Mouse (Mus musculus) hindbrain, embryonic 11.5 days (tissue): ENCODE measurements at regions not wholly inside any gene's neighbourhood (a gene's known extent, or its start where the extent isn't known, plus 50 kb on each side); places are given as distances from the start of the nearest gene placed in this dataset.

Source experiments
- ATAC-seq: fragments of 200-750 bp; cut with Nextera tagmentation; 2 replicates; pipeline ENCODE4 v1.8.0; 2017; ENCODE audit warnings: mild to moderate bottlenecking, moderate TSS enrichment, moderate library complexity; ENCODE audit not compliant: low FRiP score
- DNase-seq: peaks from one replicate; pipeline ENCODE4 v3.0.0-alpha.2; 2015; ENCODE audit warnings: low spot score
- H3K27ac ChIP-seq: fragments of 300-500 bp; sonication (generic); 2 replicates; pipeline ENCODE4 v1.5.1; 2014; ENCODE audit warnings: mild to moderate bottlenecking, low read depth, low read length
- H3K27me3 ChIP-seq: fragments of 300-500 bp; sonication (generic); 2 replicates; pipeline ENCODE4 v1.6.1; 2014; ENCODE audit warnings: mild to moderate bottlenecking, low read length, moderate library complexity, mixed read lengths; ENCODE audit not compliant: control insufficient read depth, insufficient read depth
- H3K36me3 ChIP-seq: fragments of 300-500 bp; sonication (generic); 2 replicates; pipeline ENCODE4 v1.6.1; 2014; ENCODE audit warnings: mild to moderate bottlenecking, low read length, moderate library complexity, mixed read lengths; ENCODE audit not compliant: control insufficient read depth, insufficient read depth
- H3K4me1 ChIP-seq: fragments of 300-500 bp; sonication (generic); replicated peaks from 2 replicates; pipeline ENCODE4 v1.6.1; 2014; ENCODE audit warnings: low read length, mixed read lengths; ENCODE audit not compliant: control insufficient read depth, insufficient read depth
- H3K4me2 ChIP-seq: fragments of 300-500 bp; sonication (generic); replicated peaks from 2 replicates; pipeline ENCODE4 v1.6.1; 2014; ENCODE audit warnings: mild to moderate bottlenecking, low read depth, low read length
- H3K4me3 ChIP-seq: fragments of 300-500 bp; sonication (generic); 2 replicates; pipeline ENCODE4 v1.5.1; 2014; ENCODE audit warnings: low read depth, low read length
- H3K9ac ChIP-seq: fragments of 300-500 bp; sonication (generic); 2 replicates; pipeline ENCODE4 v1.6.1; 2014; ENCODE audit warnings: low read depth, low read length
- H3K9me3 ChIP-seq: fragments of 300-500 bp; sonication (generic); 2 replicates; pipeline ENCODE4 v1.6.1; 2016; ENCODE audit warnings: low read length; ENCODE audit not compliant: control insufficient read depth
- WGBS: fragments of 180-500 bp; shearing (Covaris S2); extraction: QIAGEN DNeasy Blood & Tissue Kit; methylation state at CpG from one replicate; pipeline ENCODE4 v1.1.7; 2014; 5-methylcytosine and 5-hydroxymethylcytosine counted together

DNA sequence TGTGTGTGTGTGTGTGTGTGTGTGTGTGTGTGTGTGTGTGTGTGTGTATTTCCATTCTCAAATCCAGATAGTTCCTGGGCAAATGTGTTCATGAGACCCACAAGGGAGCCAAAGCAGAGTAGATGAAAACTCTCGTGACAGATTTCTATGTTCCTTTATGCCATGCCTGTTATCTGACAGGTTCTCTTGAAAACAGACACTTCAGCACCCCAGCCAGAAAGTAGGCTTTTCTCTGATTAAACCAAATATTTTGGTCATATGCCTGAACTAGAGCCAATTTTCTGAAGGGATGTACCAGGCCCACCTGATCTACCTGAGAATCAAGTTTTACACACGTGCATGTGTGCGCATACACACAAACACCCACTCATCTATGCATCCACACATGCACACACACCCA lies 95.5 kb downstream of the Psat1 start:
- H3K9me3 ChIP-seq: no peaks in the 10 kb centered on the region
- H3K4me2 ChIP-seq: no peak overlapping the region
- DNase-seq (no peak), ATAC-seq (no peak)
- H3K27me3 ChIP-seq: no peaks in the 10 kb centered on the region
- WGBS: 96% methylated on average over 3 of the region's 3 CpGs
- no peaks in the 10 kb centered on the region for H3K36me3 ChIP-seq
- no peak overlapping the region for H3K9ac ChIP-seq
- no peak overlapping the region for H3K27ac ChIP-seq
- no peaks in the 10 kb centered on the region for H3K4me1 ChIP-seq
- H3K4me3 ChIP-seq: no peak overlapping the region

DNA sequence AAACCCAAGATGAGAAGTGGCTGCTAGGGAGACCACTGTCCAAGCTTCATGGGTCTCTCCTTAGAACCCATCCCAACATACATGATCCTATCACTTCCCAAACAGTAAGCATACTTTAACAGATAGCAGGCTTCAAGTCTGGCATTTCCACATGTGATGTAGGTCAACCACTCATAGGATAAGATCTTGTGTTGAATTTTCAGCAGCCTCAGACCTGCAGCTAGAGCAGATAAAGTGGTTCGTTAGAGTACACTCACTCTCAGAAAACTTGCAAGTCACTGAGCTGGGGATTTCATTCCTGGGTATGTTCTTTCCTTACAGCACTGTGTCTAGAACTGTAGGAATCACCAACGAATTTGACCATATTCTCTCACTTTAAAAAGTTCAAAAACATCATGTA lies 96.4 kb downstream of the Psat1 start:
- no peaks in the 10 kb centered on the region for H3K9me3 ChIP-seq
- H3K27ac ChIP-seq: no peak overlapping the region
- H3K9ac ChIP-seq: no peak overlapping the region
- no peaks in the 10 kb centered on the region for H3K27me3 ChIP-seq
- no peak overlapping the region for H3K4me3 ChIP-seq
- ATAC-seq (no peak), DNase-seq (no peak)
- no peaks in the 10 kb centered on the region for H3K4me1 ChIP-seq
- no peaks in the 10 kb centered on the region for H3K36me3 ChIP-seq
- H3K4me2 ChIP-seq: no peak overlapping the region
- WGBS: 68% methylated on average over 2 of the region's 2 CpGs

DNA sequence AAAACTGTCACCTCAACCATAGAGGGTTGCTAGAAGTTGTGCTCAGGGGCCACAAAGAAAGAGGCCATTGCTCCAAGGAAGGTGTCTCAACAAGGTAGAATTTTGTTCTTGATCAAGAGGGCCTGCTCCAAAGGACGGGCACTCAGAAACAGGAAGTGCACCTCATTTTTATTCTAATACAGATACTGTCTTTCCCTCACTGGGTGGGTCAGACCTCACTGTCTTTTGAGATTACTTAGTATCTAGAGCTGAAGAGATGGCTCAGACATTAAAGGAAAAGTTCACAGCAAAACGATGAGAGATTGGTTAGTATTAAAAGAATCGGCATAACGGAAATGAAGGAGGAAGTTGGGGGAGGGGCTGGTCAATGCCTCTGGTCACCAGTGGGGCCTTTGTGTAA lies 97.9 kb downstream of the Psat1 start:
- ATAC-seq: no peak

DNA sequence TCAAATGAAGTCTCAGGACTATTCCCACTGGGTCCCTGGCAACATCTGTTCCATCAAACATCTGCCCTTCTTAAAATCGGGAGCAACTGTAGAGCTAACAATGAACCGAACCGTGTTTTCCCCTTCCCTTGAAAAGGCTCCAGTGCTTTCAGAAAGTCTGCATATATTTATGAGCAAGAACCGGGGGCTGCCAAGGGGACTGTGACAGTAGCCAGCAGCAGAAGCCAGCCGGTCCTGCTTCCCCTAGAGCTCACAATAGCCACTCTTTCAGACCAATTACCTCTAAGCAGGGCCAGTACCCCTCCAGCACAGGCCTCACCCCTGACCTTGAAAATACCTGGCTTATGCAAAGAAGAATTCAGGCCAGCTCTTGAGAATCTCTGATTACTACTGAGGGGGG lies 108.8 kb downstream of the Psat1 start:
- H3K4me3 ChIP-seq: no peak overlapping the region
- ATAC-seq: no peak
- 27% methylated on average over 5 of the region's 5 CpGs for WGBS

More for the DNA sequence above, 97.9 kb downstream of the Psat1 start:
- H3K4me2 ChIP-seq: no peak overlapping the region
- H3K9me3 ChIP-seq: no peaks in the 10 kb centered on the region
- DNase-seq: no peak
- H3K9ac ChIP-seq: no peak overlapping the region
- H3K4me3 ChIP-seq: no peak overlapping the region
- H3K27ac ChIP-seq: no peak overlapping the region
- no peaks in the 10 kb centered on the region for H3K4me1 ChIP-seq
- WGBS: 94% methylated on average over 4 of the region's 4 CpGs
- no peaks in the 10 kb centered on the region for H3K27me3 ChIP-seq
- H3K36me3 ChIP-seq: no peaks in the 10 kb centered on the region

DNA sequence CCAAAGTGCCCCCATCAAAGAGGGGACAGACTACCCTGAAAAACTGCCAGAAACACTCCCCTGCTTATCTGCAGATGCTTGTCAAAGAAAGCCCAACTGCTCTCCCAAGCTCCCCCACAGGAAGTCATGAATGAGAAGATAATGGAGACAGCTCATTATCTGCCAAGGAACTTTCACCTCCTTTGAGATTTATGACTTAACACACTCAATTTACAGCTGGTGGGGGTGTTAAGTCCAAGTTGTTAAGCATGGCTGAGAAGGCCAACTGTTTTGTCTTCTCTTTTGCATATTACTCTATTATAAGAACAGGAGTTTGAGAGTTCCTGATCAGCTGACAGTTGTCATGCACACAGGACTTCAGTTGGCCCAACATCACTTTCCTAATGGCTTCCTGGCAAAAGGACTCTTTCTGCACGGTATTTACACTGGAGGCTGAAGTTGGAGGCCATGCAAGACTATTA lies 109.4 kb downstream of the Psat1 start:
- Histone ChIP-seq H3K36me3 (no peaks in the 10 kb centered on the region), H3K4me1 (no peaks in the 10 kb centered on the region), H3K9ac (no peak overlapping the region), H3K9me3 (no peaks in the 10 kb centered on the region), H3K27me3 (no peaks in the 10 kb centered on the region), H3K27ac (peak overlapping the region; percentile 61; the same call in 1 of the 2 replicates), H3K4me2 (no peak overlapping the region), H3K4me3 (no peak overlapping the region)
- WGBS: 54% methylated on average over 1 of the region's 1 CpGs
- ATAC-seq (peak; percentile 69), DNase-seq (peak; percentile 40)

More for the DNA sequence above, 108.8 kb downstream of the Psat1 start:
- H3K9me3 ChIP-seq: no peaks in the 10 kb centered on the region
- peak overlapping the region; percentile 5; the same call in 1 of the 2 replicates for H3K27ac ChIP-seq
- H3K4me2 ChIP-seq: no peak overlapping the region
- no peaks in the 10 kb centered on the region for H3K4me1 ChIP-seq
- no peaks in the 10 kb centered on the region for H3K36me3 ChIP-seq
- H3K27me3 ChIP-seq: no peaks in the 10 kb centered on the region
- peak; percentile 28 for DNase-seq
- no peak overlapping the region for H3K9ac ChIP-seq

DNA sequence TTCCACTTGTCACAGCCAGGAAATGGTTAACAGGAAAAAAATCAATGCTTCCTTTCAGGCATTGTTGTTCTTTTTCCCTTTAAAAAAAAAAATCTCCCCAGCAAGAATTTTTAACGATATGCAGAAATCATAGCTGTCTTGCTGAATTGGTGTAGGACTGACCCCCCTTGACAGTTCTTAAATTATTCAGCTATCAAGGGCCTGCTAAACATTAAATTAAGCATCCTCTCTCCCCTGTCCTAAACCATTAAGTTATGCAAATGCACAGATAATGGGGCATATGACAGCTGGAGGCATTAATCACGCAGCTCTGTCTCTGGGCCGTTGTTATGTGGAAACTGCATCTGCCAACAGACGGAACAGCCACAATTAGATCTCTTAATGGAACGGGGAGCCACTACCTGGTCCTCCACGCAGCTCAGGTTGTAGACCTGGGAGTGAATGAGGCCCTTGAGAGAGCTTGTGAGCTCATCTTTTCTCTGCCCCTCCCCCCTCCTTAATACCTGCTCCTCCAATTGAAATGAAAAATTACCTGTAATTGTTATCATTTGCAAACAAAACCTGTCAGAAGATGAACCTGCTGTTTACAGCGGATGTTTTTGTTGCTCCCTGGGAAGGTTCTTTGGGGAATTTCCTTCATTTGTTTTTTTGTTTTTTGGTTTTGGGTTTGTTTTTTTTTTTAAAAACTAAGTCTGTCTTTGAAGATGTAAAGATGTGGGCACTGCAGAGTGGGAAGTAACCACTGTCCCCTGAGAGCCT lies 110.0 kb downstream of the Psat1 start:
- Histone ChIP-seq H3K4me3 (no peak overlapping the region), H3K4me2 (no peak overlapping the region), H3K4me1 (no peaks in the 10 kb centered on the region), H3K27me3 (no peaks in the 10 kb centered on the region), H3K9me3 (no peaks in the 10 kb centered on the region), H3K9ac (no peak overlapping the region), H3K36me3 (no peaks in the 10 kb centered on the region), H3K27ac (peak overlapping the region; percentile 61; the same call in 1 of the 2 replicates)
- DNase-seq (peak; percentile 62), ATAC-seq (peak; percentile 88)
- WGBS: 25% methylated on average over 7 of the region's 7 CpGs

DNA sequence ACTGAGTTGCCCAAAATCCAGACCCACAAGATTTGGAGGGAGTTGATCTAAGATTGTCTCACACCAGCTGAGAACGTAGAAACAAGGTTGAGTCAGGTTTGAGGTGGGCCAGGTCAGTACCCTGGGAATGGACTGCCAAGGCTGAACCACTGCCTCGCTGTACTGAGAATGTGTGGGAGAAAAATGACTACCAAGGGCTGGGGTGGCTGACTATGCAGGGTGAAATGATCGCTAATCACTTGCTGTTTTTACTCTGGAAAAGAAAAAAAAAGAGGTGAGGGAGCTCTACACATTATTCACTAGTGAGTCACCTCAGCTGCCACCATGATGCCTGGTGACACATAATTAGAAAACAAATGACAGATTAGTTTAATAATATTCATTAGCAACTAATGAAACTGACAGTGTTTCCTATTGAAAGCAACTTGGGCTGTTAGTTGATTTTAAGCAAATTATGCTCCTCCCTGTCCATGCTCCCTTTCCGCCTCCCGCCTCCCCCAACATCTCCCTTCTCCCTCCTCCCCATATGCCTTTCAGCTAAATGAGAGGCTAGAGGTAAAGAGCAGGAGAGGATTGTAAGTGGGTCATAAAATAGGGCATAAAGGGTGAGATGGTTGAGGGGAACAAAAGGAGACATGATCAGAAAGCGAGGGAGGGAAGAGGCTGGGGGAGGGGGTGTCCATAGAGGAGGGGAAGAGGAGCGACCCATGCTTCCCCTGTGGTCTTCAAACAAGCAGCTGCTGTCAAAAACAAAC lies 110.8 kb downstream of the Psat1 start:
- DNase-seq (peak; percentile 19), ATAC-seq (peak; percentile 82)
- Histone ChIP-seq H3K4me1 (no peaks in the 10 kb centered on the region), H3K36me3 (no peaks in the 10 kb centered on the region), H3K9ac (no peak overlapping the region), H3K4me3 (no peak overlapping the region), H3K27ac (peak overlapping the region; percentile 2; the same call in 1 of the 2 replicates), H3K27me3 (no peaks in the 10 kb centered on the region), H3K4me2 (no peak overlapping the region), H3K9me3 (no peaks in the 10 kb centered on the region)
- WGBS: 48% methylated on average over 7 of the region's 7 CpGs

DNA sequence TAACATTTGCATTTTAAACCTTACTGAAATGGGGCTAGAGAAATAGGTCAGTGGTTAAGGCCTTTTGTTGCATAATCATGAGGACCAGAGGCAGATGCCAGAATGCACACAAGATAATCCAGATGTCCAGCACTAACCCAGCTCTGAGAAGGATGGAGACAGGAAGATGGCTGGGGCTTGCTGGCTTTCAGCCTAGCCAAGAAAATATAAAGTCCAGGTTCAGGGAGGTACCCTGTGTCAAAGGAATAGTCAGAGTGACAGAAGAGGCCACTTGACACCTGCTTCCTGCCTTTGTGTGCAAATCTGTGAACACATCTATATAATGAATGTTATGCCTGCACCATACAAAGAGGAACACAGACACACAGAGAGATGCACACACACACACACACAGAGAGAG lies 116.8 kb downstream of the Psat1 start:
- no peak for DNase-seq
- Histone ChIP-seq H3K27me3 (no peaks in the 10 kb centered on the region), H3K4me2 (no peak overlapping the region), H3K36me3 (no peaks in the 10 kb centered on the region), H3K27ac (no peak overlapping the region), H3K4me1 (no peaks in the 10 kb centered on the region), H3K9me3 (no peaks in the 10 kb centered on the region), H3K4me3 (no peak overlapping the region), H3K9ac (no peak overlapping the region)
- ATAC-seq: no peak

DNA sequence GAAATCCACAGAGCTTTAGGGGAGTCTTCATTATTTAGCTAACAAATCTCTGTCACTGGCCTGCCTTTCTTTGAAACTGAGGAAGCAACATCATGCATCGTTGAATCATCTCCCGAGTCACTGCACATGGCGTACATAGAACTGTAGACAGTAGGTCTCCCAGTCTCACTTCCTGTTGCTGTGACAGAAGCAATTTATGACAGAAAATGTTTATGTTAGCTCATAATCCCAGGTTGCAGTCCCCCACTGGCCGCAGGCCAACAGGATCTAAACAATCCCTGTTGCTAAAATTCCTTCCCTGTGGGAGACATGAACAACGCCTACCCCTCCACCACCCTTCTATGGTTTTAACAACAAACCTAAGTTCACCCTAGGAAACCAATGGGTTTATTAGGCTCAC lies 118.0 kb downstream of the Psat1 start:
- Histone ChIP-seq H3K27me3 (no peaks in the 10 kb centered on the region), H3K4me2 (no peak overlapping the region), H3K36me3 (no peaks in the 10 kb centered on the region), H3K27ac (no peak overlapping the region), H3K9me3 (no peaks in the 10 kb centered on the region), H3K9ac (no peak overlapping the region), H3K4me1 (no peaks in the 10 kb centered on the region), H3K4me3 (no peak overlapping the region)
- WGBS: 77% methylated on average over 5 of the region's 5 CpGs
- ATAC-seq: no peak
- no peak for DNase-seq
